Mouse (Mus musculus) 3134 (cell line): Measurements from ENCODE around the gene Col16a1.

Experiments
- DNase-seq: peaks from one replicate; pipeline ENCODE4 v3.0.0-alpha.2; 2011; ENCODE audit warnings: low spot score; ENCODE audit not compliant: insufficient read length; ENCODE audit errors: extremely low read depth

Gene Col16a1

GRCm38 (mm10) chr4:130125164-130125563, 77.5 kb downstream of the Col16a1 start:
- DNase-seq, result no peak

DNA sequence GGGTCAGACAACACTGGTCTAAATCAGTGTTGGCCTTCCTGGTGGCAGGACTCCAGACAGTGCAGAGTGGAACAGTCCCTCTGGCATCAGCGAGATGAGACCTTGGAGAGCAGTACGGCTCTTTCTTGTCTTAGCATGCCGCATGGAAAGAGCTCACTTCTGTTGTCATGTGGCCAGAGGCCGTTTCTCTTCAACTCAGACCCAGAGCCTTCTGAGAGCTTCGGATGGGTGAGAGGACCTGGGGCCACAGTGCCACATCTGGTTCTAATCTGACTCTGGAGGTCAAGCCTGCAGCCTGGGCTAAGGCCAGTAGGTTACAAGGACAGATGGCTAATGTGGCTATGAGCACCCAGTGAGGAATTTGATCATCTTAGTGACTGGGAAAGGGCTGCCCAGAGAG, 78.3 kb downstream of the Col16a1 start:
- peak; percentile 45 for DNase-seq

DNA sequence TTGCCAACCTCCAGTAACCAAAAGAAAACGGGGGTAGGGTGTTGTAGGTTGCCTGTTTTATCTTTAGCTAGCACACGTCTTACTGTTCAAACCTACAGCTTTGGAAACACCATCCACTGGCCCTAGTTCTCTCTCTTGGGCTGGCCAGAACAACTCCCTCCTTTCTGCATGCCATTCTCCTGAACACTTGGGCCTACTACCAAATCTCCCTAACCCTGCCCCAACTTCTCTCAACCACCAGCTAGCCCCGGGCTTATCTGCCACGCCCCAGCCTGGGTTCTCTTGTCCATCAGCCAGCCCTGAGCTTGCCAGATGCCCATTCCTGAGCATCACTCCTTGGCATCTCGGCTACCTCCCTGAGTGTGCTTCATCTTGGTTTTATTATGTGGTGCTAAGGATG, 81.3 kb downstream of the Col16a1 start:
- DNase-seq, result peak; percentile 47

DNA sequence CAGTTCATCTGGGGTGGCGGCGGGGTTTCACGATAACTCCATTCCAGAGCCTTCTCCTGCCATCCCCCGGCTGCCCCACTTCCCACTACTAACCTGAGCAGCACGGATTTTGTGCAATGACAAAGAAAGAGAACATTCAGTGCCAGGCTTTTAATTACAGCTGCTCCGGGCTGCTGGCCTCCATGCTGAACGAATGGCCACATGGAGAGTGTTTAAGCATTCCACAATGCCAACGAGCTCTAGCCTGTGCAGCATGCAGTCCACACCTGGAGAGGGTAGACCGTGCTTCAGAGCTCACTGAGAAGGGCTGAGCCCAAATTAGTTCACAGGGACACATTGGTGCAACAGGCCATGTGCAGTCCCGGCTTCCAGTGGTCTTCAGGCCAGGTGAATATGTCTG, 82.4 kb downstream of the Col16a1 start:
- no peak for DNase-seq

GRCm38 (mm10) chr4:130130641-130131350, 83.2 kb downstream of the Col16a1 start:
- no peak for DNase-seq

DNA sequence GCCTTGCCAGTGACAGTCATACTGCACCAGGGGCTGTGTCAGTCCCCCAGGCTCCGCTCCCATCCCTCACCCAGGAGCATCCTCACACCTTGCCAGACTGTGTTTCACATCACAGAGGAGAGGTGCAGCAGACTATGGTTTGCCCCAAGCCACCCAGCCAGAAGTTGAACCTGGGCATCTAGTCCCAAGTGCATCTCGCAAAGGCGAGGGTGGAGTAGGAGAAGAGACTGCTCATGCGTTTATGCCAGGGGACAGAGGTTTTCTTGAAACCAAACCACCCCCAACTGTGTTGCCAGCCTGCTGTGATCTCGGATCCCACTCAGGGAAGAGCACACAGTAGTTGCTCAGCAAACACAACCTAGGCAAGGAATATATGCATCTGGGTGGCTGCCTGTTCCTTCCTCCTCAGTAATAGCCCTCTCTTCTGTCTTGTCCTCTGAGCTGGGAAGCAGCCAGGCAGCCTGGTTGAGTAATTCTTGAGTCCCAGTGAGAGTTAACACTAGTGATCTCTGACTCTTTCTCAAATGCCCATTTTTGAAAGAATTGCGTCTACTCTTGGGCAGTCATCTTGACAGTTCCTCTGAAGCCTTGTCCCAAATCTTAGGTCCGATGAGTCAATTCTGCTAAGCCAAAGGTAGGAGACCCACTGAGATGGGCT, 83.9 kb downstream of the Col16a1 start:
- no peak for DNase-seq

- no peak for DNase-seq
Measured at GRCm38 (mm10) chr4:130133399-130133798, 85.8 kb downstream of the Col16a1 start.

DNA sequence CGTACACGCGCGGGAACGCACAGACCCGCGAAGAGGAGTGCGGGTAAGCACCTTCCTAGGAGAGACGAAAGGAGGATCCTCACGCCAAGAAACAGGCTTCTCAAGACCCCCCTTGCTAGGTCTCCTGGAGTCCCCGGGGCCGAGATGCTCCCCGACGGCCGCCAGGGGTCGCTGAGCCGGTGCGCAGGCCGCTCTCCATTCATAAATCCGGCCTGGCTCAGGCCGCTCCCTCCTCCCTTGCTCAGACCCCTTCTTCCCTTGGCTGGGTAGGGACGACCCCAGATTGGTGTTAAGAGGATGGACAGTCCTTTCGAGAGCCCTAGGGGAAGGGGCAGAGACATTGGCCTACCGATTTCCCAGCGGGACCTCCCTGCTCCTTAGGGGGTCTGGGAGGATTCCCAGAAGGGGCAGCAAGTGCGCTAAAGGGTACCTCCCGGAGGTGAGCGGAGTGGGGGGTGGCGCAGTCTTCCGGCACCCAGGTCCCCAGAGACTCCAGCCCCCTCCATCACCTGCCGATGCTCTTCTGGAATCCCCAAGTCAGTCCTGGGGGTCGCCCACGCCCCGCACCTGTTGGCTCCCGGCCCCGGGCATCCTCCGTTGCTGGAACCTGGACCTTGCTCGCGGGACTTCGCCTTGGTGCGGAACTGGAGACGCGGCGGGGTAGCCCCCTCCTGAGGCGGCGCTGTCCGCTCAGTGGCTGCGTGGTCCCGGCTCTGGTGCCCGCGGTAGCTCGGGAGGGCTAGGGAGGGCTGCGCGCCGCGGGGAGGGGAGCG, 91.0 kb downstream of the Col16a1 start:
- peak; percentile 61 for DNase-seq

GRCm38 (mm10) chr4:130139214-130139492, 91.5 kb downstream of the Col16a1 start, which contains the start of gene Hcrtr1:
TSS of gene Hcrtr1 (minus strand) at chr4:130139359.
- DNase-seq, result no peak

DNA sequence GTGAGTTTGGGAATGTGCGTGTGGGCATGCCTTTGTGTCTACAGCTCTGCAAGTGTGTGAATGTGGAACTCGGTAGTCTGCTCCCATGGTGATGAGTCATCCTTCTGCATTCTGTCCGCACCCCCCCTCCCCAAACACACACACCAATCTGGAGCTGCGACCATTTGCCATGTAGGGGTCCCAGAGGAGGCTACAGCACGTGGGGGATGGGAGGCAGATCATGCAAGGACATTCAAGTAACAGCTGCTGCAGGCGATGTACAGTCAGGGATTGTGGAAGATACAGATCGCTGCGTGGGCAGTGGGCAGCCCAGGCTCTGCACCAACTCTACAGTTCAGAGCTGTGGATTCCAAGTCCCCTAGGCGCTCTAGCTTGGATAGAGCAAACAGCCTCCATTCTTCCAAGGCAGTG, 93.4 kb downstream of the Col16a1 start:
- DNase-seq, result no peak

DNA sequence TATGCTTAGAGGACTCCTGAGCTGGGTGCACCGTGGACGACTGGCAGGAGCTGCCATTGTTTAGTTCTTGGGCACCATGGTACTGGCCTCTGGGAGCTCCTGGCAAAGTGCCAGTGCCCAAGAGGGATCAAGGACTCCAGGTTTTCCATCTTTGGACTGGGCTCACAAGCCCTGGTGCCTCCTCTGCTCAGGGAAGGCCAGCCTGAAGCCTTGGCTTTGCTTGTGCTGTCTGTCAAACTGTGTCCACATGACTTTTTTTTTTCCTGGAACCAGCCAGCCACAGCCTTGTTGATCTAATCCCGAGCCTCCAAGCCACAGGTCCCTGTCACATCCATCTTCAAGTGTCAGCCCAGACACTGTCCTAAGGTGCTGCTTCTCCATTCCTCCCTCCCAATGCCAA, 94.1 kb downstream of the Col16a1 start:
- DNase-seq, result no peak

GRCm38 (mm10) chr4:130148405-130148804, 100.8 kb downstream of the Col16a1 start:
- DNase-seq, result no peak
